Mouse (Mus musculus): ENCODE results near the gene Pkd1. TPM values are rescaled to one million over a fixed set of nuclear protein-coding genes. Genes with fewer than 3 reads are reported as not detected.

Gene Pkd1
- polyA plus RNA-seq, 1 experiment from 2014 or later, result 20.1 TPM

GRCm38 (mm10) chr17:24524734-24525133, 24.9 kb upstream of the Pkd1 start:
- WGBS, result 77% methylated on average over 2 of the region's 2 CpGs

GRCm38 (mm10) chr17:24527315-24527714, 22.3 kb upstream of the Pkd1 start:
- H3K4me3 ChIP-seq, result peak overlapping the region; percentile 64
- no peak; the same call in 1 of the 2 replicates for ATAC-seq (ENCODE audit: low FRiP score)
- no peaks in the 10 kb centered on the region for H3K9me3 ChIP-seq
- H3K27ac ChIP-seq, result peak overlapping the region; percentile 86
- H3K36me3 ChIP-seq, result peaks cover 22% of the 10 kb centered on the region
- H3K4me1 ChIP-seq (replicated peaks), result peaks cover 64% of the 10 kb centered on the region
- peaks cover 4% of the 10 kb centered on the region; the same call in 1 of the 2 replicates for H3K27me3 ChIP-seq
- peak overlapping the region; percentile 75 for H3K4me2 ChIP-seq
- under 1% methylated on average over 16 of the region's 19 CpGs for WGBS
- peak overlapping the region; percentile 85 for H3K9ac ChIP-seq

More at GRCm38 (mm10) chr17:24524734-24525133, 24.9 kb upstream of the Pkd1 start:
- Histone ChIP-seq H3K4me2 (no peak overlapping the region), H3K27ac (no peak overlapping the region), H3K4me3 (no peak overlapping the region), H3K9me3 (no peaks in the 10 kb centered on the region), H3K9ac (peak overlapping the region; percentile 46; the same call in 1 of the 2 replicates), H3K36me3 (peaks cover 21% of the 10 kb centered on the region), H3K27me3 (no peaks in the 10 kb centered on the region), H3K4me1 (replicated peaks) (peaks cover 39% of the 10 kb centered on the region)
- ATAC-seq (ENCODE audit: low FRiP score), result no peak

- WGBS, result under 1% methylated on average over 40 of the region's 40 CpGs
- peak within 1 kb of the TSS; percentile 85 for H3K9ac ChIP-seq
These were observed 21.7 kb upstream of the Pkd1 start, which contains the start of gene Traf7 for GRCm38 (mm10) chr17:24527723-24528559. TSS of gene Traf7 (minus strand) at chr17:24527938.

GRCm38 (mm10) chr17:24528560-24528918, 21.1 kb upstream of the Pkd1 start:
- Histone ChIP-seq H3K4me1 (replicated peaks) (peaks cover 77% of the 10 kb centered on the region), H3K36me3 (peaks cover 18% of the 10 kb centered on the region), H3K4me2 (peak overlapping the region; percentile 83), H3K4me3 (peak overlapping the region; percentile 62), H3K27ac (peak overlapping the region; percentile 87), H3K9ac (peak overlapping the region; percentile 83), H3K27me3 (peaks cover 11% of the 10 kb centered on the region; the same call in 1 of the 2 replicates), H3K9me3 (no peaks in the 10 kb centered on the region)
- WGBS, result 0% methylated on average over 8 of the region's 8 CpGs
- no peak for ATAC-seq (ENCODE audit: low FRiP score)

More at GRCm38 (mm10) chr17:24527723-24528559, 21.7 kb upstream of the Pkd1 start, which contains the start of gene Traf7:
- peak within 1 kb of the TSS; percentile 83 for H3K4me2 ChIP-seq
- H3K4me1 ChIP-seq (replicated peaks), result peaks cover 71% of the 10 kb centered on the region
- peak within 1 kb of the TSS; percentile 64 for H3K4me3 ChIP-seq
- H3K27ac ChIP-seq, result peak within 1 kb of the TSS; percentile 87
- no peaks in the 10 kb centered on the region for H3K9me3 ChIP-seq
- H3K27me3 ChIP-seq, result peaks cover 10% of the 10 kb centered on the region; the same call in 1 of the 2 replicates
- ATAC-seq (ENCODE audit: low FRiP score), result peak; percentile 97
- peaks cover 22% of the 10 kb centered on the region for H3K36me3 ChIP-seq

- no peak for ATAC-seq (ENCODE audit: low FRiP score)
These were observed 20.6 kb upstream of the Pkd1 start for GRCm38 (mm10) chr17:24529007-24529451.

GRCm38 (mm10) chr17:24529883-24530282, 19.8 kb upstream of the Pkd1 start:
- Histone ChIP-seq H3K4me1 (replicated peaks) (peaks cover 74% of the 10 kb centered on the region), H3K4me2 (peak overlapping the region; percentile 83), H3K36me3 (peaks cover 14% of the 10 kb centered on the region), H3K4me3 (peak overlapping the region; percentile 62), H3K9ac (peak overlapping the region; percentile 83), H3K27me3 (peaks cover 11% of the 10 kb centered on the region; the same call in 1 of the 2 replicates), H3K27ac (peak overlapping the region; percentile 58), H3K9me3 (no peaks in the 10 kb centered on the region)
- no peak for ATAC-seq (ENCODE audit: low FRiP score)
- 19% methylated on average over 5 of the region's 5 CpGs for WGBS

More at GRCm38 (mm10) chr17:24529007-24529451, 20.6 kb upstream of the Pkd1 start:
- peaks cover 18% of the 10 kb centered on the region for H3K36me3 ChIP-seq
- H3K27ac ChIP-seq, result peak overlapping the region; percentile 87; the same call in 1 of the 2 replicates
- H3K4me3 ChIP-seq, result peak overlapping the region; percentile 62
- peaks cover 78% of the 10 kb centered on the region for H3K4me1 ChIP-seq (replicated peaks)
- peak overlapping the region; percentile 83 for H3K9ac ChIP-seq
- H3K27me3 ChIP-seq, result peaks cover 11% of the 10 kb centered on the region; the same call in 1 of the 2 replicates
- peak overlapping the region; percentile 83 for H3K4me2 ChIP-seq
- no peaks in the 10 kb centered on the region for H3K9me3 ChIP-seq
- 4% methylated on average over 4 of the region's 4 CpGs for WGBS

GRCm38 (mm10) chr17:24530361-24531050, 19.1 kb upstream of the Pkd1 start:
- peaks cover 14% of the 10 kb centered on the region for H3K36me3 ChIP-seq
- H3K27ac ChIP-seq, result peak overlapping the region; percentile 58; the same call in 1 of the 2 replicates
- 37% methylated on average over 8 of the region's 8 CpGs for whole genome bisulfite sequencing
- peak overlapping the region; percentile 83 for H3K9ac ChIP-seq
- H3K27me3 ChIP-seq, result peaks cover 11% of the 10 kb centered on the region; the same call in 1 of the 2 replicates
- ATAC-seq (ENCODE audit: low FRiP score), result no peak
- no peaks in the 10 kb centered on the region for H3K9me3 ChIP-seq
- H3K4me2 ChIP-seq, result peak overlapping the region; percentile 83
- peak overlapping the region; percentile 62; the same call in 1 of the 2 replicates for H3K4me3 ChIP-seq
- peaks cover 68% of the 10 kb centered on the region for H3K4me1 ChIP-seq (replicated peaks)

- H3K4me2 ChIP-seq, result no peak overlapping the region
- peaks cover 14% of the 10 kb centered on the region for H3K36me3 ChIP-seq
- WGBS, result 76% methylated on average over 3 of the region's 3 CpGs
- H3K27me3 ChIP-seq, result peaks cover 11% of the 10 kb centered on the region; the same call in 1 of the 2 replicates
- peak overlapping the region; percentile 83 for H3K9ac ChIP-seq
- peaks cover 63% of the 10 kb centered on the region for H3K4me1 ChIP-seq (replicated peaks)
- no peak for ATAC-seq (ENCODE audit: low FRiP score)
- H3K27ac ChIP-seq, result no peak overlapping the region
- no peaks in the 10 kb centered on the region for H3K9me3 ChIP-seq
- H3K4me3 ChIP-seq, result no peak overlapping the region
These were observed 18.6 kb upstream of the Pkd1 start for GRCm38 (mm10) chr17:24531064-24531463.

GRCm38 (mm10) chr17:24532045-24532444, 17.6 kb upstream of the Pkd1 start:
- Histone ChIP-seq H3K27ac (no peak overlapping the region), H3K36me3 (peaks cover 14% of the 10 kb centered on the region), H3K4me3 (no peak overlapping the region), H3K4me1 (replicated peaks) (peaks cover 53% of the 10 kb centered on the region), H3K4me2 (no peak overlapping the region), H3K27me3 (peaks cover 11% of the 10 kb centered on the region; the same call in 1 of the 2 replicates), H3K9ac (peak overlapping the region; percentile 83), H3K9me3 (no peaks in the 10 kb centered on the region)
- WGBS, result 82% methylated on average over 7 of the region's 7 CpGs
- no peak for ATAC-seq (ENCODE audit: low FRiP score)

GRCm38 (mm10) chr17:24533099-24533992, 16.3 kb upstream of the Pkd1 start:
- Histone ChIP-seq H3K9me3 (no peaks in the 10 kb centered on the region), H3K4me3 (peak overlapping the region; percentile 34), H3K27me3 (peaks cover 11% of the 10 kb centered on the region; the same call in 1 of the 2 replicates), H3K4me1 (replicated peaks) (peaks cover 57% of the 10 kb centered on the region), H3K27ac (no peak overlapping the region), H3K9ac (peak overlapping the region; percentile 83), H3K36me3 (peaks cover 14% of the 10 kb centered on the region), H3K4me2 (peak overlapping the region; percentile 61)
- 0 out of 2 replicates have a peak, but pooled peaks have one; percentile 11 for ATAC-seq (ENCODE audit: low FRiP score)
- 10% methylated on average over 52 of the region's 53 CpGs for WGBS

GRCm38 (mm10) chr17:24534160-24534718, 15.4 kb upstream of the Pkd1 start, which contains the start of gene Rab26:
TSS of gene Rab26 (minus strand) at chr17:24534210.
- Histone ChIP-seq H3K4me3 (peak within 1 kb of the TSS; percentile 34), H3K27ac (no peak within 1 kb of the TSS), H3K36me3 (peaks cover 14% of the 10 kb centered on the region), H3K4me1 (replicated peaks) (peaks cover 50% of the 10 kb centered on the region), H3K9ac (peak within 1 kb of the TSS; percentile 83), H3K4me2 (peak within 1 kb of the TSS; percentile 61), H3K27me3 (peaks cover 11% of the 10 kb centered on the region; the same call in 1 of the 2 replicates), H3K9me3 (no peaks in the 10 kb centered on the region)
- no peak for ATAC-seq (ENCODE audit: low FRiP score)
- WGBS, result 86% methylated on average over 8 of the region's 8 CpGs

Measured in hindbrain, embryonic 13.5 days (tissue).